ENCODE assay signal across 8 mouse cellular contexts in the genomic region with DNA sequence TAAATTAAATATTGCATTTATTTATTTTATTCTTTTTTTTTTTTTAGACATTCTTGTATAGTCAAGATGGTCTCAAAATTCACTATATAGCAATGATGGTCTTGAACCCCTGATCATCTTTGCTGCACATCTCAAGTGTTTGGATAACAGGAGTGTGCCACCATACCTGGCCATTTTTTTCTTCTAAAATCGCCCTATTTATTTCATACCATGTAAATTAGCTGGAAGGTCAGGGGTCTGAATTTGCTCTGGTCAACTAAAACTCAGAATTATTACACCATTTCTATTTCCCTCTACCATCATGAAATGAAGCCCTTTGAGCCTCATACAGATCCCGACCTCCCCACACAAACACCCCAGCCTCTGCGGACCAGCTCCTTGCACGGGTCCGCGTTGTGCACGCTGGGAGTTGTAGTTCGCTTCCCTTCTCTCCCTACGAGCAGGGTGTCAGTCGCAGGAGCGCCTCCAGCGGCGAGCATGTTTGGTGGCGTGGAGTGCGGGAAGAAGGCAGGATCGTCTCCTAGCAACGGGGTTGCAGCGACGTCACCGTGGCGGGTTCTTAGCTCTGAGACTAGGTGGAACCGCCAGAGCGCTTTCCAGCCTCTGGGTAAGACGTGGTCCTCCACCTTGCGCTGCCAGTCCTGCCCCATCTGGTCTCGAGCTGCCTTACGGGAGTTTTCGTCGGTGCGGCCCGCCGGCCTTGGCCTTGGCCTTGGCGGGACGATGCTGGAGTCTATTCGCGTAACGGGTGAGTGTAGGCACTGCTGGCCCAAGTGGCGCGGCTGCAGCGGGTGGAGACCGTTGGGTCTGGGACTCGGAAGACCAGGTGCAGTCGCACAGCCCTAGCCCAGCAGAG. TPM values are rescaled to one million over a fixed set of nuclear protein-coding genes. Genes with fewer than 3 reads are reported as not detected.
DNase-seq lines count a peak whose midpoint lies in the region; ATAC-seq and TF ChIP-seq lines count a peak whose summit lies in the region.

A gene (plus strand): TSS at position 512 of the 856 bp plus-strand sequence.

- peak; percentile 97 for ATAC-seq in activated CD4-positive, CD25-positive, alpha-beta regulatory T cell, adult 4 months
- peak; percentile 100 for ATAC-seq in common myeloid progenitor, adult 5-6 weeks (replicated peaks; ENCODE audit: low read depth, poor library complexity, severe bottlenecking)
- ATAC-seq in hindbrain, postnatal 0 days, result peak; percentile 99

- H3K9ac ChIP-seq in hindbrain, postnatal 0 days (replicated peaks; ENCODE audit: low read length), result peak within 1 kb of the TSS; percentile 68

- H3K4me3 ChIP-seq in gastrocnemius, adult 2 months, result peak within 1 kb of the TSS; percentile 77
- peak within 1 kb of the TSS; percentile 70 for H3K4me3 ChIP-seq in hindbrain, postnatal 0 days (ENCODE audit: low read length)

- DNase-seq in gastrocnemius, adult 2 months, result peak; percentile 97
- DNase-seq in hindbrain, postnatal 0 days (ENCODE audit: low spot score), result peak; percentile 98
- peak; percentile 99 for DNase-seq in left cerebral cortex, adult 18-20 months (ENCODE audit: low spot score in 2 of 2)
- DNase-seq in lung, postnatal 4 days, result peak; percentile 96 to 97
- DNase-seq in retina, postnatal 1 day, result peak; percentile 98
- DNase-seq in thymus, postnatal 4 days, result peak; percentile 98

- intact Hi-C loops in gastrocnemius, adult 2 months (cut with DNase I), result loop anchor here (1.0 to 10.0 kb wide), 3 partner anchors 21 to 186 kb away; a partner anchor contains a TSS

- WGBS in hindbrain, postnatal 0 days, result 1% methylated on average over 43 of the region's 43 CpGs

- peaks cover 3% of the 10 kb centered on the region; the same call in 1 of the 2 replicates for H3K4me1 ChIP-seq in hindbrain, postnatal 0 days (ENCODE audit: insufficient read depth, low read length)

- peak; percentile 87 for TF ChIP-seq CTCF in gastrocnemius, adult 2 months (IDR thresholded peaks at IDR 0.05)
- TF ChIP-seq CTCF in hindbrain, postnatal 0 days (IDR thresholded peaks at IDR 0.05; ENCODE audit: low read depth), result peak; percentile 95

- no peaks in the 10 kb centered on the region for H3K27me3 ChIP-seq in hindbrain, postnatal 0 days (ENCODE audit: insufficient read depth, low read length)

- H3K4me2 ChIP-seq in hindbrain, postnatal 0 days (ENCODE audit: low read depth, low read length), result peak within 1 kb of the TSS; percentile 75

- no peaks in the 10 kb centered on the region for H3K36me3 ChIP-seq in hindbrain, postnatal 0 days (ENCODE audit: insufficient read depth, low read length)

- H3K27ac ChIP-seq in gastrocnemius, adult 2 months, result peak within 1 kb of the TSS; percentile 79
- H3K27ac ChIP-seq in hindbrain, postnatal 0 days, result peak within 1 kb of the TSS; percentile 79

- no peaks in the 10 kb centered on the region for H3K9me3 ChIP-seq in hindbrain, postnatal 0 days (ENCODE audit: low read length)

RNA-seq across cellular contexts. Expression of the gene that starts here (rescaled TPM):
- polyA plus RNA-seq in activated CD4-positive, CD25-positive, alpha-beta regulatory T cell, adult 4 months (2017; shearing (Covaris generic)), result 1 to 10 TPM; 1.7 to 2.2 TPM
- 5.2 and 11.0 TPM in 2 replicates for total RNA-seq in common myeloid progenitor, adult 5-6 weeks (2017)
- total RNA-seq in gastrocnemius, adult 2 months (2021), result under 1 TPM; 0.36 to 0.59 TPM
- total RNA-seq in hindbrain, postnatal 0 days (2014; rRNA removed), result 13.8 and 15.5 TPM in 2 replicates
- 15.0 and 16.8 TPM in 2 replicates for polyA plus RNA-seq in hindbrain, postnatal 0 days (2015; fragmentation: Nextera tagmentation; extraction: Ambion mirVana)
- total RNA-seq in left cerebral cortex, adult 18-20 months (2021), result 1 to 10 TPM; 7.4 to 9.8 TPM

Comparison
In these comparisons a context has a peak if more than half of its experiments do, and no peak if none do; other contexts are left out.
1. Peak in every context shown above with its lines: DNase-seq, ATAC-seq, H3K4me3 ChIP-seq and H3K27ac ChIP-seq.
2. Peak in DNase-seq, H3K4me3 ChIP-seq and H3K27ac ChIP-seq in gastrocnemius, adult 2 months; RNA of the gene not detected or under 1 TPM.